Mouse (Mus musculus) monocyte, adult 5-6 weeks (primary cell): ENCODE data around the gene Iqca. TPM values are rescaled to one million over a fixed set of nuclear protein-coding genes. Genes with fewer than 3 reads are reported as not detected.

Experiments used
- ATAC-seq: fragments of 153-309, 156-312 bp; replicated peaks from 2 replicates; pipeline ENCODE4 v1.8.0; 2017; ENCODE audit warnings: mild to moderate bottlenecking; ENCODE audit not compliant: low TSS enrichment, insufficient number of reproducible peaks, severe bottlenecking, poor library complexity, low FRiP score
- total RNA-seq: library from RNA; stranded (forward); fragments of 200-1000, 200-491, 200-594 nt; gene quantifications from 3 replicates; pipeline ENCODE4 v1.2.3, GENCODE M21; 2017

The Iqca gene
- not detected in 3 replicates for total RNA-seq

- ATAC-seq: no peak
These were observed at the start of gene Iqca for GRCm38 (mm10) chr1:90153099-90153744. Gene Iqca, minus strand, starts transcription at chr1:90153401.

- no peak for ATAC-seq
These were observed 49.2 kb upstream of the Iqca start for GRCm38 (mm10) chr1:90202207-90202978.

GRCm38 (mm10) chr1:90201655-90202054 lies 48.5 kb upstream of the Iqca start:
- ATAC-seq: no peak

GRCm38 (mm10) chr1:90201246-90201645 lies 48.0 kb upstream of the Iqca start:
- ATAC-seq: no peak

GRCm38 (mm10) chr1:90189046-90189445 lies 35.8 kb upstream of the Iqca start:
- ATAC-seq: no peak

- ATAC-seq: no peak
These were observed 33.7 kb upstream of the Iqca start for GRCm38 (mm10) chr1:90186874-90187273.

GRCm38 (mm10) chr1:90186173-90186572 lies 33.0 kb upstream of the Iqca start:
- ATAC-seq: no peak

GRCm38 (mm10) chr1:90183602-90184001 lies 30.4 kb upstream of the Iqca start:
- no peak for ATAC-seq

- no peak for ATAC-seq
These were observed 29.3 kb upstream of the Iqca start for GRCm38 (mm10) chr1:90182521-90182920.

GRCm38 (mm10) chr1:90180966-90181699 lies 27.9 kb upstream of the Iqca start:
- no peak for ATAC-seq

- ATAC-seq: no peak
These were observed 27.3 kb upstream of the Iqca start for GRCm38 (mm10) chr1:90180479-90180878.

GRCm38 (mm10) chr1:90177978-90178377 lies 24.8 kb upstream of the Iqca start:
- no peak for ATAC-seq

- no peak for ATAC-seq
These were observed 24.4 kb upstream of the Iqca start for GRCm38 (mm10) chr1:90177565-90177964.

GRCm38 (mm10) chr1:90176223-90176622 lies 23.0 kb upstream of the Iqca start:
- ATAC-seq: no peak

- no peak for ATAC-seq
These were observed 21.1 kb upstream of the Iqca start for GRCm38 (mm10) chr1:90174338-90174737.

- ATAC-seq: no peak
These were observed 11.1 kb upstream of the Iqca start for GRCm38 (mm10) chr1:90164319-90164718.

- ATAC-seq: no peak
These were observed 10.0 kb upstream of the Iqca start for GRCm38 (mm10) chr1:90163161-90163560.

GRCm38 (mm10) chr1:90162379-90162857 lies 9.2 kb upstream of the Iqca start:
- ATAC-seq: no peak

GRCm38 (mm10) chr1:90161623-90162022 lies 8.4 kb upstream of the Iqca start:
- no peak for ATAC-seq
